Mouse (Mus musculus): ENCODE results near the gene Dlg2.

The Dlg2 gene

DNA sequence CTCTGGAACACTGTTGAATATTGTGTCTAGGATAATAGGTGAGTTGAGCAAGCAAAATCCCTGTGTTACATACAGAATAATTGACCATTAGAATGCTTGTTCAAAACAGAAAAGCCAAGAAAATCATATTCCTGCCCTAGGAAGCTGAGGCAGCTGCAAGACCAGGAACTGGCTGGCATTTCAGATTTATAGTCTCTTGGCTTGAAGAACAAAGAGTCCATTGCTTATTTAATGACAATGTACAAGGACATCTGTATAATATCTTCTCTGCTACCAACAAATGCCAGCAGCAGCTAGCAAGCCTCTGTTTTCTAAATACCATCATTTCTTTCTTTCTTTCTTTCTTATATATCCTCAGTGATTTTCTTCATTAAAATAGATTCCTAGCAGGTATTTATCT lies 1243.8 kb downstream of the Dlg2 start:
- no peak for DNase-seq (ENCODE audit: extremely low spot score, low spot score)

DNA sequence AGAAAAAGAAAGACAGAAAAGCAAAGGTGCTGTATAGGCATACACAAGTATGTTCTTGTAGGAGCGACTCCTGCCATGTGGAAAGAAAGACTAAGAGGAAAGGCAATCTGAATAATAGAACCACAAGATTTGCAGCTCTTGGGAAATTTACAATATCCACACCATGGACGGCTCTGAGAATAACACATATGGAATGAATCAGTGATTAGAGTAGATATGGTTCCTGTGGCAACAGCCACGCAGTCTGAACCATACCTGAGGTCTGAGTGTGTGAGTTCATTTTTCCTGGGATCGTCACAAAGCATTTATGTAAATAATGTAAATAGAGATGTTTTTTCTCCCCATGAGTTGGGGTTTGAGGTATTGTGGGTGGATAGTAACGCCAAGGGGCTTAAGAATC lies 1247.9 kb downstream of the Dlg2 start:
- no peak for DNase-seq (ENCODE audit: extremely low spot score, low spot score)

DNA sequence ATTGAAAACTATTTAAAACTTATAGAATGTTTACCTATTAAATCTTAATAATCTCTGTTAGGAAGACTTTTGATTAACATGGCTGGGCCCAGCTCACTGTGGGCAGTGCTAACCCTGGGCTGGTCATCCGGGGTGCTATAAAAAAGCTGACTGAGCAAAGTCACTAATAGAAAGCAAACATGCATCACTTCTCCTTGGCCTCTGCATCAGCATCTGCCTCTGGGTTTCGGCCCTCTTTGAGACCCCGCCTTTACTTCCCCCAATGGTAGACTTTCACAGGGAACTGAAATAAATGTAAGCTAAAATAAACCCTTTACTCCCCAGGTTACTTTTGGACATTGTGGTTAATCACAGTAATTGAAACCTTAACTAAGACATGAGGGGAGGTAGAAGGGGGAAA lies 1264.3 kb downstream of the Dlg2 start:
- no peak for DNase-seq (ENCODE audit: extremely low spot score, low spot score)

GRCm38 (mm10) chr7:91753151-91753861 lies 1276.8 kb downstream of the Dlg2 start:
- DNase-seq (ENCODE audit: extremely low spot score, low spot score): no peak

- no peak for DNase-seq (ENCODE audit: extremely low spot score, low spot score)
Observed at GRCm38 (mm10) chr7:91767648-91768047, 1291.2 kb downstream of the Dlg2 start.

- no peak for DNase-seq (ENCODE audit: extremely low spot score, low spot score)
Observed at GRCm38 (mm10) chr7:91778673-91779072, 1302.2 kb downstream of the Dlg2 start.

DNA sequence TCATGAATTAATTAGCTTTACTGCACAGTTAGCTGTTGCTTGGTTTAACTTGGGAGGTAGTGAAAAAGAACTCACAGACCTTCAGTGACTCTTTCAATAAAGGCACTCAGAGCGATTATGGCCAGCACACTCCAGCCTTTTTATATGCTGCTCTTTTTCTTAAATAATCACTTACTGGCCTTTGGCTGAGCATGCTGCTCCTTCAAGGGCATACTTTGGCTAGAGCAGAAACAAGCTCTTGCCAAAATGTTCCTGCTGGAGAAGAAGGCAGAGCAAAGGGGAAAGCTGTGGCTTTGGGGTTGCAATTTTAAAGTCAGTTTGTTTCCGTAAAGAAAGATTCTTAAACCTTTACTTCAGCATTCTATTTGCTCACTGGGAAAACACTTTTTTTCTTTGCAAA lies 1308.1 kb downstream of the Dlg2 start:
- no peak for DNase-seq (ENCODE audit: extremely low spot score, low spot score)

DNA sequence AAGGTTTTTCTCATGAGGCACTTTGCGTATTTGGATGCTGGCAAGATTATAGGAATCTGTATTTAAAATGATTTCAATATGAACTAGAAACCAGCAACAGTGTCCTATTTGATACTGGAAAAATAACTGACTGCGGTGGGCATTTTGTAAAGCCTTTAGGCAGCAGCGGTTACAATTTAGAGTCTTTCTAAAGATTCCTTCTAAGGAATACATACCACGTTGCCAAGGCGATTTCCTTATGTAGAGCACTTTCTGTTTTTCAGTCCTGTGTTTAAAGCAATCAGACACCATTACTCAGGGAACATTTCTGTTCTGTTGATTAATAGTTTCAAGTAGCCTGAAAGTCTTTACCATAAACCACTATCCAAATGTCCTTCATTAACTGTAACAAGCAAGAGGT lies 1309.0 kb downstream of the Dlg2 start:
- DNase-seq (ENCODE audit: extremely low spot score, low spot score): no peak

DNA sequence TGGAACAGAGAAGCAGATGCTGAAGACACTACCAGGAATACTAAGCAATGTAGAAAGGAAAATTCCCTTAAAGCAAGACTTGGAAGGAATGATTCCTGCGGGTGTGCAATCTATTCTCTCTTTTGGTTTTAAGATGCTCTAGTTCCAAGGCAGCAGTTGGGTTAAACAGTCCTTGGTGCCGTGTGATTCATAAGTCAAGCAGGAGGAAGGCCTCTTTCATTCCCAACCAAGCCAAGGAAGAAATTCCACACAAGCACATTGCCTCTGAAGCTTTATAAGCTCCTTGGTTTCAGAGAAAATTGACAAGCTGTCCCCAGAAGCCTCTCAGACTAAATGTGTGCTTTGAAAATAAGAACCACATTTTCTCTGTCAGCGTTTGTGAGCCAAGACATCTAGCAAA lies 1309.4 kb downstream of the Dlg2 start:
- DNase-seq (ENCODE audit: extremely low spot score, low spot score): no peak

GRCm38 (mm10) chr7:91790949-91791564 lies 1314.6 kb downstream of the Dlg2 start:
- DNase-seq (ENCODE audit: extremely low spot score, low spot score): no peak

DNA sequence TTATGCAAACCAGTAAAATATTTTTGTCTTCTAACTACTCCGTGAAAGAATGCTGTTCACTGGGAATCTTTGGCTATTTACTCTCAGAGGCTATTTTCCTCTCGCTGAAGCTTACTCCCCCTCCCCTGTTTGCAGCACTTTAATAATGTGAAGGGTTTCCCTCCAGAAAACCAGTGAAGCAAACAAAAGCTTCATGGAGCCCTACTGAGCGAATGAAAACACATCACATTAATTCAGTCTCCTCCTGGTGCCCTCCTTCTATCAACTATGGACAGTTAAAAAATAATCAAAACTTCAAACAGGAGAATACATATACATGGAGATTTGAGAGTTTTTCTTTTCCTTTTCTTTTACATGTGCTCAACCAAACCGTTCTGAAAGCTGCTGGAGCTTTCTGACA lies 1330.2 kb downstream of the Dlg2 start:
- no peak for DNase-seq (ENCODE audit: extremely low spot score, low spot score)

DNA sequence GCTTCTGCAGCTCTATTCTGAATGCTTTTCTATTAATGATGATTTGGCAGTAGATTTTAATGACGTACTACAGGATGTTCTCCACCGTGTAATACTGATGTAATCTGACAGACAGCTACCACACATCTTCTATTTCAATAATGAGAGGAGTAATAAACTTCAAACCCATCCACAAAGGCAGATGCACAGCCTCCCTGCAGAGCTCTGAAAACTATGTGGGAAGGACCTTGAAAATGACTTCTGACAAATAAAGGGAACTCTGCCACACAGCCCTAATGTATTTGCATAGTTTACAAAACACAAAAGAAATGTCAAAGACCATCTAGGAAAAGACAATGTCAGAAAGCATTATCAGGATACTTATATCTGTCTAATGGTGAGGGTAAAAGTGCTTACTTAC lies 1334.3 kb downstream of the Dlg2 start:
- DNase-seq (ENCODE audit: extremely low spot score, low spot score): no peak

GRCm38 (mm10) chr7:91818004-91818403 lies 1341.5 kb downstream of the Dlg2 start:
- no peak for DNase-seq (ENCODE audit: extremely low spot score, low spot score)

DNA sequence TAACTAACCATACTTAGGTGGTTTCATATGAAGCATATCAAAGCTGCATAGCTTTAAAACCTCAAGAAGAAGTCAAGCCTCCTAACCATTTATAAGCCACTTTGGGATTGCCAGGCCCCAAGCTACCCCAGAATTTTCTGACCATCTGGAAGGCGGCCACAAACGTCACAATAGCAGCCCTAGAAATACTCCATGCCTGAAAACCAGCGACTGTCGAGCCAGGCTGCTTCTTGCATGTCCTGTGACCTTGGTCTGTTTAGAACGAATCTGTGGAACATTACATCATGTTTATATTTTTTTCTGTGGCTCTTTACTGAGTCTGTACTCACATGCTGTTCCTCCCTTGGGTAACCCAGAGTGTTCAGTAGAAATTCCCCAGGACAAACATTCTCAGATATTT lies 1355.7 kb downstream of the Dlg2 start:
- no peak for DNase-seq (ENCODE audit: extremely low spot score, low spot score)

GRCm38 (mm10) chr7:91845723-91846122 lies 1369.3 kb downstream of the Dlg2 start:
- no peak for DNase-seq (ENCODE audit: extremely low spot score, low spot score)

- DNase-seq (ENCODE audit: extremely low spot score, low spot score): no peak
Observed at GRCm38 (mm10) chr7:91849364-91849763, 1372.9 kb downstream of the Dlg2 start.

DNA sequence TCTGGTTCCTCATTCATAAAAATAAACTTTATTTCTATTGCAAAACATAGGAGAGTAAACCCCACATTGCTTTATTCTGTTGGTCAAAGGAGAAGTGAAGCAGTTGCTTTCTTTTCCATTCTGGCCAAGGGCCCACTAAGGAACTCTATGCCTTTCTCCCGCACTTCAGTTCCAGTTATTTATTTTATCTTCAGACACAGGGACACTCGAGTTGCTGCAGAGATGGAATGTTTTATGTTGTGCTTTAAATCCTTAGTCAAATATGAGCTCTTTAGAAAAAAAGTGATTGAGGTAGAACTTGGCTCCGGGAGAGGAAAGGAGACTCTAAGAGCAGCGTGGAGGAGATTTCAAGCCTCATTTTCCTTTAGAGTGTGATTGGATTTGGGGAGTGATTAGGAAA lies 1377.2 kb downstream of the Dlg2 start:
- DNase-seq (ENCODE audit: extremely low spot score, low spot score): no peak

- no peak for DNase-seq (ENCODE audit: extremely low spot score, low spot score)
Observed at GRCm38 (mm10) chr7:91856931-91857330, 1380.5 kb downstream of the Dlg2 start.

DNA sequence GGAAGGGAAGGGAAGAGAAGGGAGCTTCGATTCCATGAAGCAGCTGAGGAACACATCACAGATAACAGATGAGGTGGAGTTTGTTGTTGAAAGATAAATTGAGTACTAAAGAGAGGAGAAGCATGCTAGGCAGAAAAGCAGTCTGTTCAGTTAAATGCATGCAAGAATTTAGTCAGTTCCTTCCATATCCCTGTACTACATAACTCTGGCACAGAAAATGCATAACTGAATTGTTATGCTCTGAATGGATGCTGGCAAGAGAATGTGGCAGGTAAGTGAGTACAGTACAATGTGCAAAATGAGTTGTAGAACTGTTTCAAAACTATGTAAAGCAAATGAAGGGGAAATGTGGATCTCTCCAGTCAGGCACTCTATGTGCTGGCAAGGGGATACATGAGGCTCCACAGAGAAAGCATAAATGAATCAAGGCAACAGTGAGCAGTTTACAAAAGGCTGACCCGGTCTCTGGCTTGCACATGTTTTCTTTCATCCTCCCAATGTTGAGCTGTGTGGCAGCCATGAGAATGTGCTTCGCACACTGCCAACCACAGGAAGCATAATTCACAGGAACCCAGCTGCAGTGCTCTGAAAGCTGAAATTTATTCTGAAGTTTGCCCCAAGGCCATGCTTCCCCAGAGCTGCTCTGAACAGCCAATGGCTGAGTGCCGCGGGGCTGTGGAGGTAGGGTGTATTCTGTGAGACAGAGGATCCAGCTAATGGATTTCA lies 1386.5 kb downstream of the Dlg2 start:
- DNase-seq (ENCODE audit: extremely low spot score, low spot score): peak; percentile 17

GRCm38 (mm10) chr7:91868919-91869318 lies 1392.4 kb downstream of the Dlg2 start:
- DNase-seq (ENCODE audit: extremely low spot score, low spot score): no peak

- no peak for DNase-seq (ENCODE audit: extremely low spot score, low spot score)
Observed at GRCm38 (mm10) chr7:91876831-91877230, 1400.4 kb downstream of the Dlg2 start.

GRCm38 (mm10) chr7:91877804-91878203 lies 1401.3 kb downstream of the Dlg2 start:
- DNase-seq (ENCODE audit: extremely low spot score, low spot score): no peak

DNA sequence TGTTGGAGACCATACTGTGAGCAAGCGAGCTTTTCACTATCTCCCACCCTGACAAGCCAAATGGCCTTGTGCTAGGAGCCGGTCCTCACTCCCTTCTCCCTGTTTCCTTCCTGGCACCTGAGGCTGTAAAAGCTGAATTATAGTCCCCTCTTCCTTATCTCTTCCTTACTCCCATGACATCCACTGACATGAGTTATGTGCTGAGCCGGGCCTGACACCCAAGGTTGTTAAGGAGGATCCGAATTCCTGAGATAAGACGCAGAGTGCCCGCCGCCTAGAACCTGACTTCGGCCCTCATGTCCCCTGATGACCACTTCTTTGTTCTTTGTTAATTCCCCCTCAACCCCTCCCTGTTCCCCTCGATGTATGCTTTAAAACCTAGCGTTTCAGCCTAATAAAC lies 1409.9 kb downstream of the Dlg2 start:
- DNase-seq (ENCODE audit: extremely low spot score, low spot score): no peak

All from neural tube, embryonic 10.5 days (tissue).